Mouse (Mus musculus) heart, embryonic 10.5 days (tissue): ENCODE measurements at regions not wholly inside any gene's neighbourhood (a gene's known extent, or its start where the extent isn't known, plus 50 kb on each side); places are given as distances from the start of the nearest gene placed in this dataset.
"Not testable (repeated sequence)": the region's sequence is repeated elsewhere in the genome, so short reads cannot be mapped to it uniquely, and the experiment has no call there.

ENCODE experiments used
- DNase-seq: peaks from one replicate; pipeline ENCODE4 v3.0.0-alpha.2; 2017; ENCODE audit warnings: low spot score
- H3K27ac ChIP-seq: fragments of 300-500 bp; sonication (generic); 2 replicates; pipeline ENCODE4 v1.5.1; 2016; ENCODE audit warnings: mild to moderate bottlenecking
- H3K27me3 ChIP-seq: fragments of 300-500 bp; sonication (generic); 2 replicates; pipeline ENCODE4 v1.6.1; 2016; ENCODE audit warnings: mild to moderate bottlenecking; ENCODE audit not compliant: poor library complexity, insufficient read depth, severe bottlenecking
- H3K36me3 ChIP-seq: fragments of 300-500 bp; sonication (generic); 2 replicates; pipeline ENCODE4 v1.6.1; 2016; ENCODE audit warnings: mild to moderate bottlenecking, moderate library complexity
- H3K4me1 ChIP-seq: fragments of 300-500 bp; sonication (generic); 2 replicates; pipeline ENCODE4 v1.6.1; 2016; ENCODE audit warnings: mild to moderate bottlenecking
- H3K4me3 ChIP-seq: fragments of 300-500 bp; sonication (generic); 2 replicates; pipeline ENCODE4 v1.5.1; 2016; ENCODE audit warnings: mild to moderate bottlenecking, moderate library complexity
- H3K9me3 ChIP-seq: fragments of 300-500 bp; sonication (generic); 2 replicates; pipeline ENCODE4 v1.6.1; 2016; ENCODE audit warnings: mild to moderate bottlenecking, moderate library complexity
- WGBS: fragments of 180-500 bp; shearing (Covaris S2); methylation state at CpG from one replicate; pipeline ENCODE4 v1.1.7; 2016; 5-methylcytosine and 5-hydroxymethylcytosine counted together

- 72% methylated on average over 2 of the region's 2 CpGs for WGBS
- H3K4me3 ChIP-seq, result no peak overlapping the region
- H3K27me3 ChIP-seq, result no peaks in the 10 kb centered on the region
- no peak for DNase-seq
- H3K36me3 ChIP-seq, result no peaks in the 10 kb centered on the region
- no peaks in the 10 kb centered on the region for H3K4me1 ChIP-seq
- no peaks in the 10 kb centered on the region for H3K9me3 ChIP-seq
- H3K27ac ChIP-seq, result no peak overlapping the region
Measured at GRCm38 (mm10) chr13:81975878-81976277, 193.0 kb downstream of the Cetn3 start.

GRCm38 (mm10) chr13:81978003-81978402, 195.1 kb downstream of the Cetn3 start:
- H3K4me3 ChIP-seq, result no peak overlapping the region

GRCm38 (mm10) chr13:81979289-81979688, 196.4 kb downstream of the Cetn3 start:
- H3K27ac ChIP-seq, result no peak overlapping the region
- H3K9me3 ChIP-seq, result no peaks in the 10 kb centered on the region
- DNase-seq, result no peak
- no peaks in the 10 kb centered on the region for H3K4me1 ChIP-seq
- no peaks in the 10 kb centered on the region for H3K36me3 ChIP-seq
- H3K4me3 ChIP-seq, result no peak overlapping the region
- H3K27me3 ChIP-seq, result no peaks in the 10 kb centered on the region

More at GRCm38 (mm10) chr13:81978003-81978402, 195.1 kb downstream of the Cetn3 start:
- H3K9me3 ChIP-seq, result no peaks in the 10 kb centered on the region
- DNase-seq, result no peak
- no peaks in the 10 kb centered on the region for H3K4me1 ChIP-seq
- 77% methylated on average over 6 of the region's 6 CpGs for WGBS
- no peak overlapping the region for H3K27ac ChIP-seq
- H3K36me3 ChIP-seq, result no peaks in the 10 kb centered on the region
- no peaks in the 10 kb centered on the region for H3K27me3 ChIP-seq

GRCm38 (mm10) chr13:81980094-81980493, 197.2 kb downstream of the Cetn3 start:
- Histone ChIP-seq H3K9me3 (no peaks in the 10 kb centered on the region), H3K36me3 (no peaks in the 10 kb centered on the region), H3K4me1 (no peaks in the 10 kb centered on the region), H3K27ac (no peak overlapping the region), H3K27me3 (no peaks in the 10 kb centered on the region), H3K4me3 (no peak overlapping the region)
- 90% methylated on average over 5 of the region's 5 CpGs for WGBS
- no peak for DNase-seq

GRCm38 (mm10) chr13:81982491-81982890, 199.6 kb downstream of the Cetn3 start:
- no peak for DNase-seq
- H3K27ac ChIP-seq, result no peak overlapping the region
- no peaks in the 10 kb centered on the region for H3K9me3 ChIP-seq
- no peak overlapping the region for H3K4me3 ChIP-seq
- no peaks in the 10 kb centered on the region for H3K27me3 ChIP-seq
- H3K4me1 ChIP-seq, result no peaks in the 10 kb centered on the region
- 40% methylated on average over 2 of the region's 2 CpGs for WGBS
- no peaks in the 10 kb centered on the region for H3K36me3 ChIP-seq

- Histone ChIP-seq H3K9me3 (no peaks in the 10 kb centered on the region), H3K27ac (no peak overlapping the region), H3K4me1 (no peaks in the 10 kb centered on the region), H3K36me3 (no peaks in the 10 kb centered on the region), H3K4me3 (no peak overlapping the region), H3K27me3 (no peaks in the 10 kb centered on the region)
- WGBS, result 89% methylated on average over 3 of the region's 3 CpGs
- no peak for DNase-seq
Measured at GRCm38 (mm10) chr13:82000681-82001212, 217.9 kb downstream of the Cetn3 start.

GRCm38 (mm10) chr13:82005929-82006726, 223.3 kb downstream of the Cetn3 start:
- H3K9me3 ChIP-seq, result no peaks in the 10 kb centered on the region
- 77% methylated on average over 7 of the region's 7 CpGs for WGBS

GRCm38 (mm10) chr13:82007222-82007621, 224.3 kb downstream of the Cetn3 start:
- H3K27ac ChIP-seq, result no peak overlapping the region
- H3K27me3 ChIP-seq, result no peaks in the 10 kb centered on the region
- no peak overlapping the region for H3K4me3 ChIP-seq
- H3K36me3 ChIP-seq, result no peaks in the 10 kb centered on the region
- no peaks in the 10 kb centered on the region for H3K9me3 ChIP-seq
- H3K4me1 ChIP-seq, result no peaks in the 10 kb centered on the region
- DNase-seq, result no peak

More at GRCm38 (mm10) chr13:82005929-82006726, 223.3 kb downstream of the Cetn3 start:
- DNase-seq, result no peak
- Histone ChIP-seq H3K27ac (no peak overlapping the region), H3K36me3 (no peaks in the 10 kb centered on the region), H3K4me3 (no peak overlapping the region), H3K27me3 (no peaks in the 10 kb centered on the region), H3K4me1 (no peaks in the 10 kb centered on the region)

- no peaks in the 10 kb centered on the region for H3K36me3 ChIP-seq
- H3K4me3 ChIP-seq, result no peak overlapping the region
- no peak for DNase-seq
- H3K27me3 ChIP-seq, result no peaks in the 10 kb centered on the region
- no peaks in the 10 kb centered on the region for H3K9me3 ChIP-seq
- no peak overlapping the region for H3K27ac ChIP-seq
- WGBS, result 41% methylated on average over 2 of the region's 2 CpGs
- H3K4me1 ChIP-seq, result no peaks in the 10 kb centered on the region
Measured at GRCm38 (mm10) chr13:82039623-82040022, 256.7 kb downstream of the Cetn3 start.

GRCm38 (mm10) chr13:82058131-82058731, 275.4 kb downstream of the Cetn3 start:
- no peaks in the 10 kb centered on the region for H3K36me3 ChIP-seq
- H3K4me3 ChIP-seq, result no peak overlapping the region
- H3K27me3 ChIP-seq, result no peaks in the 10 kb centered on the region
- no peaks in the 10 kb centered on the region for H3K9me3 ChIP-seq
- 52% methylated on average over 3 of the region's 3 CpGs for WGBS
- H3K27ac ChIP-seq, result no peak overlapping the region
- no peak for DNase-seq
- H3K4me1 ChIP-seq, result peaks cover 12% of the 10 kb centered on the region; the same call in 1 of the 2 replicates

- H3K36me3 ChIP-seq, result no peaks in the 10 kb centered on the region
- H3K9me3 ChIP-seq, result no peaks in the 10 kb centered on the region
- DNase-seq, result no peak
- no peak overlapping the region; the same call in 1 of the 2 replicates for H3K27ac ChIP-seq
- 77% methylated on average over 3 of the region's 3 CpGs for WGBS
- H3K4me3 ChIP-seq, result no peak overlapping the region
- H3K27me3 ChIP-seq, result no peaks in the 10 kb centered on the region
- H3K4me1 ChIP-seq, result peaks cover 12% of the 10 kb centered on the region; the same call in 1 of the 2 replicates
Measured at GRCm38 (mm10) chr13:82058872-82059271, 276.0 kb downstream of the Cetn3 start.

- H3K36me3 ChIP-seq, result no peaks in the 10 kb centered on the region
- H3K9me3 ChIP-seq, result no peaks in the 10 kb centered on the region
- no peaks in the 10 kb centered on the region for H3K27me3 ChIP-seq
- H3K4me3 ChIP-seq, result no peak overlapping the region
- 11% methylated on average over 5 of the region's 5 CpGs for WGBS
- peak; percentile 93 for DNase-seq
- H3K27ac ChIP-seq, result peak overlapping the region; percentile 62
- H3K4me1 ChIP-seq, result peaks cover 12% of the 10 kb centered on the region; the same call in 1 of the 2 replicates
Measured at GRCm38 (mm10) chr13:82059498-82059897, 276.6 kb downstream of the Cetn3 start.

GRCm38 (mm10) chr13:82063880-82064279, 281.0 kb downstream of the Cetn3 start:
- H3K27ac ChIP-seq, H3K36me3 ChIP-seq, H3K9me3 ChIP-seq, H3K4me3 ChIP-seq, H3K4me1 ChIP-seq, H3K27me3 ChIP-seq, DNase-seq: not testable (repeated sequence)
- 81% methylated on average over 2 of the region's 2 CpGs for WGBS
